Mouse (Mus musculus): ENCODE measurements around the gene Ptprd. TPM values are rescaled to one million over a fixed set of nuclear protein-coding genes. Genes with fewer than 3 reads are reported as not detected.
"Not testable (repeated sequence)": the region's sequence is repeated elsewhere in the genome, so short reads cannot be mapped to it uniquely, and the experiment has no call there.

Ptprd gene
- polyA plus RNA-seq, 1 experiment from 2014 or later = 57.1 TPM

GRCm38 (mm10) chr4:76447396-76447795 is 1764.4 kb downstream of the Ptprd start:
- Histone ChIP-seq H3K9me3 (replicated peaks) (no peaks in the 10 kb centered on the region), H3K27ac (no peak overlapping the region), H3K4me1 (peaks cover 14% of the 10 kb centered on the region), H3K27me3 (no peaks in the 10 kb centered on the region), H3K4me3 (no peak overlapping the region), H3K4me2 (replicated peaks) (peak overlapping the region; percentile 76), H3K9ac (no peak overlapping the region), H3K36me3 (no peaks in the 10 kb centered on the region)
- no peak for ATAC-seq (ENCODE audit: low FRiP score)

GRCm38 (mm10) chr4:76444778-76445177 is 1767.0 kb downstream of the Ptprd start:
- Histone ChIP-seq H3K27me3 (no peaks in the 10 kb centered on the region), H3K4me2 (replicated peaks) (no peak overlapping the region), H3K4me1 (peaks cover 18% of the 10 kb centered on the region), H3K4me3 (no peak overlapping the region), H3K9me3 (replicated peaks) (no peaks in the 10 kb centered on the region), H3K9ac (no peak overlapping the region), H3K36me3 (no peaks in the 10 kb centered on the region), H3K27ac (no peak overlapping the region)
- 56% methylated on average over 4 of the region's 4 CpGs for WGBS
- no peak for ATAC-seq (ENCODE audit: low FRiP score)

GRCm38 (mm10) chr4:76443553-76443952 is 1768.2 kb downstream of the Ptprd start:
- Histone ChIP-seq H3K9me3 (replicated peaks) (no peaks in the 10 kb centered on the region), H3K4me1 (peaks cover 19% of the 10 kb centered on the region), H3K4me3 (no peak overlapping the region), H3K9ac (no peak overlapping the region), H3K27me3 (no peaks in the 10 kb centered on the region), H3K27ac (no peak overlapping the region), H3K36me3 (no peaks in the 10 kb centered on the region), H3K4me2 (replicated peaks) (no peak overlapping the region)
- WGBS = 61% methylated on average over 4 of the region's 4 CpGs
- no peak for ATAC-seq (ENCODE audit: low FRiP score)

GRCm38 (mm10) chr4:76440791-76441364 is 1770.9 kb downstream of the Ptprd start:
- Histone ChIP-seq H3K4me2 (replicated peaks) (no peak overlapping the region), H3K27ac (no peak overlapping the region), H3K4me1 (peaks cover 28% of the 10 kb centered on the region), H3K4me3 (no peak overlapping the region), H3K9me3 (replicated peaks) (no peaks in the 10 kb centered on the region), H3K9ac (no peak overlapping the region), H3K27me3 (no peaks in the 10 kb centered on the region), H3K36me3 (no peaks in the 10 kb centered on the region)
- 48% methylated on average over 6 of the region's 6 CpGs for WGBS
- no peak for ATAC-seq (ENCODE audit: low FRiP score)

- Histone ChIP-seq H3K4me3 (no peak overlapping the region), H3K27me3 (no peaks in the 10 kb centered on the region), H3K4me2 (replicated peaks) (no peak overlapping the region), H3K4me1 (peaks cover 23% of the 10 kb centered on the region), H3K9ac (no peak overlapping the region), H3K36me3 (no peaks in the 10 kb centered on the region), H3K9me3 (replicated peaks) (no peaks in the 10 kb centered on the region), H3K27ac (no peak overlapping the region)
- 62% methylated on average over 6 of the region's 6 CpGs for WGBS
- 0 out of 2 replicates have a peak, but pooled peaks have one; percentile 56 for ATAC-seq (ENCODE audit: low FRiP score)
Measured at GRCm38 (mm10) chr4:76438496-76439079, 1773.2 kb downstream of the Ptprd start.

GRCm38 (mm10) chr4:76438068-76438467 is 1773.7 kb downstream of the Ptprd start:
- Histone ChIP-seq H3K4me3 (no peak overlapping the region), H3K27ac (no peak overlapping the region), H3K27me3 (no peaks in the 10 kb centered on the region), H3K4me2 (replicated peaks) (no peak overlapping the region), H3K9ac (no peak overlapping the region), H3K9me3 (replicated peaks) (no peaks in the 10 kb centered on the region), H3K36me3 (no peaks in the 10 kb centered on the region), H3K4me1 (peaks cover 23% of the 10 kb centered on the region)
- no peak for ATAC-seq (ENCODE audit: low FRiP score)
- WGBS = 70% methylated on average over 4 of the region's 4 CpGs

- ATAC-seq (ENCODE audit: low FRiP score) = no peak
- Histone ChIP-seq H3K36me3 (no peaks in the 10 kb centered on the region), H3K9ac (no peak overlapping the region), H3K4me3 (no peak overlapping the region), H3K9me3 (replicated peaks) (no peaks in the 10 kb centered on the region), H3K4me1 (peaks cover 21% of the 10 kb centered on the region), H3K4me2 (replicated peaks) (no peak overlapping the region), H3K27ac (no peak overlapping the region), H3K27me3 (no peaks in the 10 kb centered on the region)
- WGBS = 61% methylated on average over 5 of the region's 5 CpGs
Measured at GRCm38 (mm10) chr4:76435920-76436319, 1775.8 kb downstream of the Ptprd start.

- H3K4me3 ChIP-seq = no peak overlapping the region
- no peak for ATAC-seq (ENCODE audit: low FRiP score)
- no peaks in the 10 kb centered on the region for H3K36me3 ChIP-seq
- H3K27ac ChIP-seq = no peak overlapping the region
- H3K27me3 ChIP-seq = no peaks in the 10 kb centered on the region
- H3K4me2 ChIP-seq (replicated peaks) = no peak overlapping the region
- 0 out of 2 replicates have a peak, but pooled peaks cover 3% of the 10 kb centered on the region for H3K9me3 ChIP-seq (replicated peaks)
- 65% methylated on average over 3 of the region's 3 CpGs for WGBS
- H3K4me1 ChIP-seq = no peaks in the 10 kb centered on the region
- H3K9ac ChIP-seq = no peak overlapping the region
Measured at GRCm38 (mm10) chr4:76429769-76430168, 1782.0 kb downstream of the Ptprd start.

- not testable (repeated sequence) for H3K4me2 ChIP-seq (replicated peaks); H3K4me1 ChIP-seq; ATAC-seq (ENCODE audit: low FRiP score); H3K4me3 ChIP-seq; H3K9me3 ChIP-seq (replicated peaks); H3K9ac ChIP-seq; H3K27ac ChIP-seq; H3K36me3 ChIP-seq; H3K27me3 ChIP-seq
- WGBS = 88% methylated on average over 3 of the region's 3 CpGs
Measured at GRCm38 (mm10) chr4:76427036-76427435, 1784.7 kb downstream of the Ptprd start.

- Histone ChIP-seq H3K27ac (no peak overlapping the region), H3K4me2 (replicated peaks) (no peak overlapping the region), H3K9me3 (replicated peaks) (0 out of 2 replicates have a peak, but pooled peaks cover 3% of the 10 kb centered on the region), H3K27me3 (no peaks in the 10 kb centered on the region), H3K4me1 (no peaks in the 10 kb centered on the region), H3K9ac (no peak overlapping the region), H3K36me3 (no peaks in the 10 kb centered on the region), H3K4me3 (no peak overlapping the region)
- 94% methylated on average over 2 of the region's 2 CpGs for WGBS
- no peak for ATAC-seq (ENCODE audit: low FRiP score)
Measured at GRCm38 (mm10) chr4:76425230-76425575, 1786.6 kb downstream of the Ptprd start.

- Histone ChIP-seq H3K36me3 (no peaks in the 10 kb centered on the region), H3K4me2 (replicated peaks) (no peak overlapping the region), H3K27me3 (no peaks in the 10 kb centered on the region), H3K4me3 (no peak overlapping the region), H3K9ac (no peak overlapping the region), H3K27ac (no peak overlapping the region), H3K9me3 (replicated peaks) (0 out of 2 replicates have a peak, but pooled peaks cover 3% of the 10 kb centered on the region), H3K4me1 (no peaks in the 10 kb centered on the region)
- no peak for ATAC-seq (ENCODE audit: low FRiP score)
- 81% methylated on average over 9 of the region's 9 CpGs for WGBS
Measured at GRCm38 (mm10) chr4:76424324-76425229, 1787.2 kb downstream of the Ptprd start.

GRCm38 (mm10) chr4:76422113-76422512 is 1789.6 kb downstream of the Ptprd start:
- no peak overlapping the region for H3K9ac ChIP-seq

More at GRCm38 (mm10) chr4:76422113-76422512, 1789.6 kb downstream of the Ptprd start:
- 93% methylated on average over 4 of the region's 4 CpGs for WGBS
- Histone ChIP-seq H3K9me3 (replicated peaks) (no peaks in the 10 kb centered on the region), H3K4me1 (no peaks in the 10 kb centered on the region), H3K27me3 (no peaks in the 10 kb centered on the region), H3K27ac (no peak overlapping the region), H3K4me3 (no peak overlapping the region), H3K4me2 (replicated peaks) (no peak overlapping the region), H3K36me3 (no peaks in the 10 kb centered on the region)
- ATAC-seq (ENCODE audit: low FRiP score) = no peak
